Mouse (Mus musculus): Measurements from ENCODE around the gene Pmfbp1.
"Not testable (repeated sequence)": the region's sequence is repeated elsewhere in the genome, so short reads cannot be mapped to it uniquely, and the experiment has no call there.

Pmfbp1 gene

DNA sequence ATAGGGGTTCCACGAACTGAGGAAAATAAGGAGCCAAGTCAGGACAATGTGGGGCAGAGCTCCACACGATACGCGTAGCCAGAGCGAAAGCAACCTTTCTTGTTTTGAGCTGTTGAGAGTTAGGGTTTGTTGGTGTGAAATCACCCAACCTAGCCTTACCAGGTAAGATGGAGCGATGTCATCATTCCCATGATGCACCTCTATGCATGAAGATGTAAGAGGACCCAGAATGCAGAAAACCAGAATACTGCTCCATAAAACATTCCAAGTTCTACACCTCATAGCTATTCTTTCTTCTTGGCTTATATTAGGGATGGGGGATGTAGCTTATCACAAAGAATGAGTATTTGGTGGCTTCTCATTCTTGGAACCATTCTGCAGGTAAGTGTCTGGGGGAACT, at the start of gene Pmfbp1:
TSS of gene Pmfbp1 (plus strand) at position 301 of the 400 bp plus-strand sequence.
- DNase-seq (ENCODE audit: extremely low spot score, low read depth, low spot score), result no peak

DNA sequence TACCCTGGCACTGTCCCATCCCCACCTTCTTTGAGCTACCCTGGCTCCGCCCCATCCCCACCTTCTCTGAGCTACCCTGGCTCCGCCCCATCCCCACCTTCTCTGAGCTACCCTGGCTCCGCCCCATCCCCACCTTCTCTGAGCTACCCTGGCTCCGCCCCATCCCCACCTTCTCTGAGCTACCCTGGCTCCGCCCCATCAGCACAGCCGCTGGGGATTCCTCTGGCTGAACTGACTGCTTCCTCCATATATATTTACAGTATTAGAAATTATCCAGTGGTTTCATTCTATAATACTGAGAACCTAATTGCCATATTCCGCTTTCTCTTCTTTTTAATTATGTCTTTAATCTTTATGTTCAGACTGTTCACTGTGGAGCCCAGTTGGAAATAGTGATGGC, 46.9 kb upstream of the Pmfbp1 start:
- not testable (repeated sequence) for DNase-seq (ENCODE audit: extremely low spot score, low read depth, low spot score)

DNA sequence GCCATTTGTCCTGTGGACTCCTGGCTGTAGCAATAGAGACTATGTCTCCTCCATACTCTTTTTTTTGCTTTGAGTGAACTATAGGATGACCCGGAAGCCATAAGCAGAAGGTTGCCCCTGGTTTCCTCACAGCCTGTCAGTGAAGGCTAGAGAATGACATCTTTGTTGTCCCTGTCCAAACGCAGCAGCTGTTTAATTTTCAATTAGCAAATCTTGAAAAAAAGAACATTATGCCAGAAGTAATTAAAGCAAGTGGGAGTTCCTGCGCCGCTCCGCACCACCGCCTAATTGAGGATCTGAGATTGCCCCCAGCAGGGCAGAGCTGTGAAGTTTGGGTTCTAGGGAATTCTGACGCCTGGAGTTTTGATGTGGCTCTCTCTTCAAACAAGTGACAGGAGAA, 42.8 kb upstream of the Pmfbp1 start:
- no peak for DNase-seq (ENCODE audit: extremely low spot score, low read depth, low spot score)

DNA sequence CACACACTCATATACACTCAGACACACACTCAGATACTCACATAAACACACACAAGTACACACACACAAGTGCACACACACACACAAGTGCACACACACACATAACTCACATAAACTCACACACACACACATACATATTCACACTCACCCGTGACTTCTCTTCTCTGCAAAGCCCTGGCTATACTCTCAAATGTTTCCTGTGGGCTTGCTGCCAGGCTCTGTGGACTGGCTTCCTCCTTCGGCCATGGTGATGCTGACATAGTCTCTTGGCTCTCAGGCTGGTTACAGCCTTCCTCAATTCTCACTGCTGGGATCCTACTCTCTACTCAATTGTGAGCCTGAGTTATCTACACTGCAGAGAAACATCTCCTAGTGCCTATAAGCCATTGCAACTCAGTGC, 38.7 kb upstream of the Pmfbp1 start:
- no peak for DNase-seq (ENCODE audit: extremely low spot score, low read depth, low spot score)

DNA sequence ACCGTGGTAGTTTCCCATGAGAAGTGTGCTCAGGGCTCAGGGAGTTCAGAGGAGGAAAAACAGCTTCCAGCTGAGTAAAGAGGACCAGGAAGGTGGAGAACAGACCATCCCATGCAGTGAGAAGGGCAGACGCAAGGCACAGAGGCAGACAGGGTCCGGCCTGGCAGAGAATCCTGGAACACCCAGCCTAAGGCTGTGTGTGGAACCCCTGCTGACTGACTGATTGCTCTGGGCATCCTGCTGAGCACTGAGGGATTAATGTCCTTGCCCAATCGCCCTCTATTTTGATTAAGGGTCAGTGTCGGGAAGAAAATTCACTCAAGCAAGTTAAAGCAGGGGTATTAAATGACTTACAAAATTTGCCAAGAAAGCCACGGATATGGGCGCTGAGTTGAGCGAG, 36.4 kb upstream of the Pmfbp1 start:
- DNase-seq (ENCODE audit: extremely low spot score, low read depth, low spot score), result no peak

DNA sequence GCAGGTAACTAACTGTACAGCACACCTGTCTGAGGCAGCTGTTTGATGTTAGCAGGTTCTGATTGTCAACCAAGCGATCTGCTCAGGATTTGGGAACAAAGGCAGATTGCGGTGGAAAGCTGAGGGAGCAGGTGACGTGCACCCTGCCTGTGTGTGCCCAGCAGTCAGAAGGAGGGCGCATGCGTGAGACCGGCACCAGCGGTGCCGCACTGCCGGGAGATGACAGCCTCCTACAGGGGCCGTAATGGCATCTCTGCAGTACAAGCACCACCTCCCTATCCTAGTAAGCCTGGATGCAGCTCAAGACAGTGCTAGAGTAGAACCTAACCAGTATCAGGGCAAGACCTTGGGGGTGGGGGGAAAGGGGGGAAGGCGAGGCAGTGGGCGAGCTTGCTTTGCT, 35.2 kb upstream of the Pmfbp1 start:
- no peak for DNase-seq (ENCODE audit: extremely low spot score, low read depth, low spot score)

DNA sequence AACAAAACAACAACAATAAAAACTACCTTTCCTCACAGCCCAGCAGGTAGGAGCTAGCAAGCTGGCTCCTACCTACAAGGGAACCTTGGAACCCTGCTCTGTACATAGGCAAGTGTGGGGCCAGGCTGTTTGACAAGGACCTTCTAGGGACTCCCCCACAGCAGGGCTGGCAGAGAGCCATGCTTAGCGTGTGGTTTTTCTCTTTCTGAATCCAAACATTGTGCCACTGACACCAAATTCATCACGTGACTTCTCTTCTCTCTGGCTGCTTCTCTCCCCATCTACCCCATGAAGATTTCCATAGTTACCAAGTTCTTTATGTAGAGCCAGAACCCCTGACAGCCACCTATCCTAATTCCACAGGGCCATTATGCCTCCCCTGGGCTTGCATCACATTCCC, 30.8 kb upstream of the Pmfbp1 start:
- DNase-seq (ENCODE audit: extremely low spot score, low read depth, low spot score), result no peak

DNA sequence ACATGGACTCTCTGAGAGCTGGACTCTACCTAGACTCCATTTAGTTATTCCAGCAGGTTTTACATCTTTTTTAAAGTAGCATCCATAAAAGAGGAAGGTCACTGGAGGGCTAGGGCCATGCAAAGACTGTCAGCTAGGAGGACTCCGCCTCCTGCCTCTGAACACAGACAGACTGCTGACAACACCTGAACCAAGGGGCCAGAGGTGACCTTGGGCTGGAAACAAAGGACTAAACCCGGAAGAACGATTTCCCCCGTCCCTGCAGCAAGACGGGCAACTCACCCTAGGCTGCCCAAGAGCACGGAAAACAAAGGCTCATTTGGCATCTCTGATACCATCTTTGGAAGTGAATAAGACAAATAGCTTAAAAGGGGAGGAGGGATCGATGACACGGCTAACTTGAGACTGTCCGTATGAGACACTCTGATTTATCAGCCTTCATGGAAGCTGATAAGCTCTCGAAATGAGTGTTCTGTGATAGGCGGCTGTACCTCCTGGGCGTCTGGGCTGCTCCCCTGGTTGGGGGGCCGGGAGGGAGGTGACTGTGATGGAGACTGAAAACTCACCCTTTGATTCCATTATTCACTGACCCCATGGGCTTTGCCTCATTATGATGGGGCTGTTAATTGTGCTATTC, 30.0 kb upstream of the Pmfbp1 start:
- no peak for DNase-seq (ENCODE audit: extremely low spot score, low read depth, low spot score)

DNA sequence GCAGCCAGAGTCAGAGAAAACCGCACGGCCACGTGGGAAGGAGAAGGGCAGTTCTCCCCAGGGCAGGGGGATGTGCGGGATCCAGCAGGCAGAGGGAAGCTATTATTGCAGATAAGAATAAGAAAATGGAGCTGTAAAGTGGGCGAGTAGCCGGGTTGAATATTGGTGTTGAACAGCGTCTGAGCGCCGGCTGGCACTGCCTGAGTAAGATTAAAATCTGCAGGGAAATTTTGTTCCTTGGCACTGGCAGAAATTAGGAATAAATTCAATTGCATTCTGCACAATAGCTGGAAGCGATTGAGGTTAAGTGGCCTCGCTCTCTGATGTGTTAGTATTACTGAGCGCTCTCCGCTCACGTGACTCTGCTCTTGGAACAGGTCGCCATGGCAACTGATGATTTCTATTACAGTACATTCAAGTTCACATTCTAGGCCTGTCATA, 29.4 kb upstream of the Pmfbp1 start:
- no peak for DNase-seq (ENCODE audit: extremely low spot score, low read depth, low spot score)

DNA sequence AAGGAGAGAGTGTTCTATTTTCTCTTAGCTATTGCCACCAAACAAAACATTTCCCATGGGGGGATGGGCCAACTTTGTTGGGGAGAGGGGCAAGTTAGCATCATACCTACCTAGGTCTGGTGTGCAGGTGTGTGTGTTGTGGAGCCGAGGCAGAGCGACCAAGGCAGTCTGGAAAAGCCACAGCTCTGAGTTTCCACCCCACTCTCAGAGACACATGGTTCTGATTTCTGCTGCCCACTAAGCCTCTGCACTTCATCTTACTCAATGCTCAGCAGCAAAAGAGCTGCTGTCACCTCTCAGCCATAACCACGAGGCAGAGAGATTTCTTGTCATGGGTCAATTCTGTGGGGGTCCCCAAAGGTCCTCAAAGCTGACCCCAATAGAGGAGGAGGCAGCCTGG, 28.8 kb upstream of the Pmfbp1 start:
- DNase-seq (ENCODE audit: extremely low spot score, low read depth, low spot score), result no peak

DNA sequence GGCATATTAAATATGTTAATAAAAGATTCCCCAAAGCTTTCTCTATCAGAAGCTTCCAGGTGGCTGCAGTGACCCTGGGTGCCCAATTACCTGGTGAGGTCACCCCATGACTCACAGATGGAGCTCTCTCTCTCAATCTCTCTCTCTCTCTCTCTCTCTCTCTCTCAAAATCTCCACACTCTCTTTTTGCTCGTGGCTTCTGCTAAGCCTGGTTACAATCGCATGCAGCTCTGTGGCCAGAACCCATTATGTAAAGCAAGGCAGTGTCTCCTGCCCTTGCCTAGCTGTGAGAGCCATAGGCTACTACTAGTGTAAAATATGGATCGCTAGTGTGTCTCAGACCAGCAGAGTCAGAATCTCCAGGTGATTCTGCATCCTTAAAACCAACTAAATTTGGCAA, 28.1 kb upstream of the Pmfbp1 start:
- DNase-seq (ENCODE audit: extremely low spot score, low read depth, low spot score), result no peak

DNA sequence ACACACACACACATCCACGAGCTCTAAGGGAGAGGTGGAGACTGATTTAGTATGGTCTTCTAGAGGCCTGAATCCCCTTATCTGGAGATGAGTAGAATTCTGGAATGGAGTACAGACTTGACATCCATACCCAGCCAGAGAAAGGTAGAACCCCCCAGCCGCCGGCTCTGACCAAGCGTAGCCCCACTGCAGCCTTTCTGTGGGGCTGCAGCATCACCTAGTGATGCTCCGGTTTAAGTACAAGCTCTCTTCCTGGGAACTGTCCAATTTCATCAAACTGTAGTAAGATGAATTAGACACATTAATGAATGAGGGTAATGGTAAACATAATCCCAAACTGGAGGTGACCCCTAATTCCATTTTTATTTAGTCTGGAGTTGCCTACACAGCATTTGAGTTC, 26.3 kb upstream of the Pmfbp1 start:
- DNase-seq (ENCODE audit: extremely low spot score, low read depth, low spot score), result no peak

DNA sequence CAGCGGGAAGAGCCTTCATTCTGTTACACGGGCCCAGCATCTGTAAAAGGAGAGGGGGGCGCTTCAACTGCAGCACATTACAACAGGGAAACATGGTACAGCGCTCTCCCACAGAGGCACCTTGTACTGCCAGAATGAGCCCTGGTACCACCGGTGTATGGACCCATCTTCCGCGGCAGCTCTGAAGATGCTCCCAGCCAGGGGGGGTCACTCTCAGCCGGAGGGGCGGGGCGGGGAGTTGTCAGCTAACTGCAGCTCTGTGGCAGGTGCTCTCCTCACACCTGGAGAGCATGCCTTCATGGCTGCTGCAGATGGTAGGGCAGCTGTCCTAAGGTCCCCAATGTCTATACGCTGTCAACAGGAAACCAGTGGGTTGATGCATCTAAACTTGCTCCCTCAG, 25.7 kb upstream of the Pmfbp1 start:
- no peak for DNase-seq (ENCODE audit: extremely low spot score, low read depth, low spot score)

DNA sequence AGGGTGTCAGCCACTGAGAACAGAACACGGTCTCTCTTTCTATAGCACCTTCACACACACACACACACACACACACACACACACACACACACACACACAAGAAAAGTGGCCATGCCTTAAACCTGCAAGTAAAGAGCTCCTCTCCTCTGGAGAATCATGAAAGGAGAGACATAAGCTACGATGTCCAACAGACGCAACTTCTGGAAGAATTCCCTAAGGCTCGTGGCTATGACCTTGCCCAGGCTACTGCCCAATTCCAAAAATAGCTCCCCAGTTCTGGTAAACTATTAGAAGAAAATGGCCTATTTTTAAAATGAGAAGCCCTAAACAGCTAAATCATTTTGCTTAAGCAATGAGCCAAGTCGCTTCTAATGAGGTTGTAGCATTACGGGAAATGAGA, 22.0 kb upstream of the Pmfbp1 start:
- DNase-seq (ENCODE audit: extremely low spot score, low read depth, low spot score), result no peak

DNA sequence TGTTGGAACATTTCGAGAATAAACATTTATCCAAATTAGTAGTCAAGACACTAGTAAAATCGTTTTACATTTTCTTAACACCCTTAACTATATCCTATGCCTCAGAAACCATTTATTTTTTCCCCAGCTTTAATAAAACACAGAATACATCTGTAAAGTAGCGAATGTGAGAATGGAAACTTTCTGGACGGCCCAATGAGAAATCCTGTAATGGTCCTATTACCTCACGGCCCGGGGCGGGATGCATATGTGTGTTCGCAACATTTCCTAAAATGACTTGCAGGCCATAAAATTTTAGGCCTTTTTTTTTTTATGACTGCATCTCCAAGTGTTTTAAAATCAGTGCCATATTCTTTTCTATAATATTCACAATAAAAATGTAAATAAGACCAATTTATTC, 21.4 kb upstream of the Pmfbp1 start:
- no peak for DNase-seq (ENCODE audit: extremely low spot score, low read depth, low spot score)

DNA sequence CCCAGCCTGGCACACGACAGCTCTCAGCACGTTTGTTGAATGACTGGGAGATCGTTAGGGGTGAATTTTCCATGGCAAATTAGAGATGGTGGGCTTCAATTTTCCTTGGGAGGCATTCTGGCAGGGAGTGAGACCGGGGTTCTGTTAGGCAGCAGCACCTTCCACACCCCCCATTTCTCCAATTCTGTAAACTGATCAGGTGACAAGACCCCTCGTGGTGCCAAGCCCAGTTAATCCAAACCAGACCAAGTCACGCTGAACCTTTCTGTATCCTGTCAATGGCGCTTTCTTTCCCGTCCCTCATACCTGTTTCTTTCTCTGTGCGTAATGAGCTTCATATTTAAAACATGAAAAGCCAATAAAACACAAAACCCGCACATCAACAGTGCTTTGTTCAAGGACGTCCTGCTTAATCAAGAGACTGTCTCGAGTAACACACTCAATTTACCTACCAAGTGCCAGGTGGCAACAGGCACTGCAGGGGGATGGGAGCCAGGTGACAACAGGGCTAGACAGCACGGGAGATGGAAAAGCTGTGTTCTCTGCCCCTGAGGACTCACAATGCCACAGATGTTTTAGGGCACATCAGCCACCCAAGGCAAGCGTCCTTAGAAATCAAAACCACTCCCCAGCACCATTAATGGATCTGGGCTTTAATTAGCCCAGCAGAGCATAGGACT, 19.2 kb upstream of the Pmfbp1 start:
- DNase-seq (ENCODE audit: extremely low spot score, low read depth, low spot score), result no peak

DNA sequence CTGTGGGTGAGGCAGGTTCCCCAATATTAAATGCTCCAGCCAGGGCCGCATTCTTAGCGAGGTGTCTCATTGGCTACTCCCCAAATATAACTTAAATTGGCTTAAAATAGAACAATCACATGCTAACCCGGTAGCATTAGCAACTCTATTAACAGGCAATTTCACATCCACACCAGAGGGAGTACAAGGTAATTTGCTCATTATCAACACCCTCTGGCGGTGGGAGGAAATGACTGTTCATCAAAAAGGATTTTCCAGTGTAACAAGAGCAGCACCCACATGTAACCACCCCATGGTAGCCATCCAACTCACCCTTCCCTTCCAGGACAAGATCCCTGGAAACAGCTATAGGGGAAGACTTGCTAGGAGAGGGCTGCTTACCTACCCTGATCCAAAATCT, 18.4 kb upstream of the Pmfbp1 start:
- DNase-seq (ENCODE audit: extremely low spot score, low read depth, low spot score), result no peak

DNA sequence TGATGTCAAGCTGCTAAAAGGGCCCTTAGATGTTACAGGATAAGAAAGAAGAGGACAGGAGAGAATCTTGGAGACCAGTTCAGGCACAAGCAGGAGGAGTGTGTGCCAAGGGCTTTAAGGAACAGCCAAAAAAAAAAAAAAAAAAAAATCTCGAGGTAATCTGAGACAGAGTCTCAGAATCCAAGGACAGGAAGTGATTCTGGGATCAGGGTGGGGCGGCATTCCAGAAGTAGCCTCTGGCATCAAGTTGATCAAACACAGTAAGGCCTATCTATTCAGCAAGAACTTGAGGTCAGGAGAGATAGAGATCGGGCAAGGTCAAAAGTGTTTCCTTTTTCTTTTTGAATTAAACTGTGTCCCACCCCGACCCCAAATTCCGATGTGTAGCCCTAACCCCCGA, 15.2 kb upstream of the Pmfbp1 start:
- no peak for DNase-seq (ENCODE audit: extremely low spot score, low read depth, low spot score)

DNA sequence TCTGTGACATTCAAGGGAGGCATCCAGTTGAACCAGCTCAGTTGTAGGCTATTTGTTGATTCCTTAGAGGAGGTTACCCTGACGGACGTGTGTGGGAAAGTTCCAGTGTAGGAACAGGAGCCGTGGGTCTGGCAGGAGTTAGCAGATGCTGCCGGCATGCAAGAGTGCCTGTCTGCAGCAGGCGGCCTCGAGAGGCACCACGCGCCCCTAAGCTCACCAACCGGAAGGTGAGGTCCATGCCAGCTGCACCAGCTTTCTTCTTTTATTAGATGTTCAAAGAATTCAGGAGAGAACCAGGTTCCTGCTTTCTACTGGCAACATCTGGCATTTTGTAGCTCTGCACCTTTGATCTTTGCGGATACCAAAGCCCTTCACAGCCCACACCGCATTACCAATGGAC, 9.1 kb upstream of the Pmfbp1 start:
- no peak for DNase-seq (ENCODE audit: extremely low spot score, low read depth, low spot score)

DNA sequence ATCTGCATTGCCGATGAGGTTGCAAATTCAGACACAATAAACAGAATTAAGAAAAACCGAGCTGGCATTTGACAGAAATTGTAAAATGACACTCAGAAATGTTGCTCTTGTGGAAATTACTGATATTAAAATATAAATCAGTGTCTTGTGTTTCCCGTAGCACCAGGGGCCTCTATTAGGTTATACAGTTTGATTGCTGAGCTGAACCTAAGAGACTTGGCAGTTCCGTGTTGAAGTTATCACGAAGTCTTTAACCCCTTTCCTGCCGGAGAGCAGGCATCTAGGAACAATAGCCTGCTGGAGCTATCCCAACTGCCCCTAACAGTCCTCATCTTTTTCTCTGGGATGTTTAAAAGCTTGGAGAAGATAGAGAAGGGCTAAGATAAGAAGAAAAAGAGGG, 8.3 kb upstream of the Pmfbp1 start:
- no peak for DNase-seq (ENCODE audit: extremely low spot score, low read depth, low spot score)

DNA sequence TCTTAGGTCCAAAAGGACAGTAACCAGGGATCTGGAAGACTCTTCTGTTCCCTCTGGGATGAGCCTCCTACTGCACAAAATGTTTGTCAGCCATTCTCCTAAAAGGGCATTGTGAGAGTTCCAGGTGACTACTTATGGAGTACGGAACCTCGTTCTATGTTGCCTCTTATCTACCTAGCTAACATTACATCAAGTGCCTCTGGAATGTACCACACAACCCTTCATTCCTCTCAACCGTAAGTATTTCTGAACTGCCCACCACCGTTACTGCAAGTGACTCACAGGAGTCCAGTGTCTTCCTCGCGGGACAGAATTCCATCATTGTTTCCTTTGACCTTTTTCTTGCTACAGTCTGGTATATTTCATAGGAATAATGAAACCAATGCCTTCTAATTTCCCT, 1.0 kb upstream of the Pmfbp1 start:
- no peak for DNase-seq (ENCODE audit: extremely low spot score, low read depth, low spot score)

DNA sequence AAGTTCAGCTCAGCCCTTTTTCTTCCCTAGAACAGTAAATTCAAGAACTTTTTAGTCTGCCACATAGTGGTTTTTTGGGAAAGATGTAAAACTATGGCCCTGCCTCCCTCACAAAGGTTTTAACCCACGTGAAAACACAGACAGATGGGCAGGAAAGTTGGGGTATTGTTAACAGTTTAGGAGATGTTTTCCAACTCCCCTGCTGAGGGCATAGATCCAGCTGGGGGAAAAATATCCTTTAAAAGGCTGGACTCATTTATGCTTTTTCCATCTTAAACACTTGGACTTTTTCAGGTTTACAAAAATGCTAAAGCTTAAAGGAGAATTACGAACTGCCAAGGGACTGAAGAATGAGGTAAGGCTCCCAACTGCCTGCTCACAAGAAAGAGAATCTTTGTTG, 774 bp downstream of the Pmfbp1 start:
- DNase-seq (ENCODE audit: extremely low spot score, low read depth, low spot score), result no peak

DNA sequence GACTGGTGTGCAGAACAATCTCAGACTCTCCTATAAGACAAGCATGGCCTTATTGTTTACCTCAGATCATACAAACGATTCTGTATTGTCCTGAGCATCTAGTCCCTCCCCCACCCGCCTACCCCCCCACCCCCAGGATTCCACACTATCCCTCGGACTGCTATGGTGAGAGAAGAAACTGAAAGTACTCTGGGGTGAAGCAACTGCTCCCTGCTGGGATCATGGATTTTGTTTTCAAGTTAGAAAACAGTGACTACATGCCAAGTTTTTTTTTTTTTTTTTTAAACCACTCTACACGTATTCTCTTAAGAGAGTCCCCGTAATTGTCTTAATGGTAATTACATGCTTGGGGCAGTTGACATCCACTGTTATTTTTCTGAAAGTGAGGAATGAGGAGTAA, 3.6 kb downstream of the Pmfbp1 start:
- DNase-seq (ENCODE audit: extremely low spot score, low read depth, low spot score), result no peak

All from hindlimb bud, embryonic 11.5 days (tissue).